Mouse (Mus musculus): ENCODE results near the gene Vmn1r85.

DNA sequence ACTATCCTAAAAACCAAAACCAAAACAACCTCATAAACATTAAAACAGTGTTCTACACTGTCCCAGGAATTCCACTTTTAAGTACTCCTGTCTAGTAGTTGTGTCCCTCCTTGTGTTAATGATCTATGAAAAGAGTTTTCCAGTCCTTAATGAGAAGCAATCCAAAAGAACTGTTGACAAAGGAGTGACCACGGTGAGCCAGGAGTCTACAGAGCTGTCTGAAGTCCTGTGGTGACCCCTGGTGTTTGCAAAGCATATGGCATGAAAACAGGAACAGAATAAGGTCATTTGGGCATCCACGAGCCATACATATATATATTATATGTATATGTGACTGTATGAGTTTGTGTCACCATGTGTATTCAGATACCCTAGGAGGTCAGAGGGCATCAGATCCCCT is 48.9 kb downstream of the Vmn1r85 start:
- no peak for TF ChIP-seq GATA1 (IDR thresholded peaks at IDR 0.05; ENCODE audit: low read length)
- no peak for TF ChIP-seq TAL1 (IDR thresholded peaks at IDR 0.05; ENCODE audit: low read length)

Data from erythroblast, embryonic 14.5 days (primary cell).